Mouse (Mus musculus) adrenal gland, adult 2 months (tissue): Measurements from ENCODE around the gene Gm16485. TPM values are rescaled to one million over a fixed set of nuclear protein-coding genes. Genes with fewer than 3 reads are reported as not detected.

Experiments used
- DNase-seq: peaks from one replicate; pipeline ENCODE4 v3.0.0; 2021
- long read RNA-seq: library from polyadenylated mRNA; stranded (forward); transcript quantifications from one replicate; pipeline ENCODE4 v2.0.0, GENCODE M21; 2021
- polyA plus RNA-seq: library from polyadenylated mRNA; depleted of rRNA; stranded (reverse); fragments of >200 nt; gene quantifications from 2 replicates; pipeline ENCODE4 v1.2.3, GENCODE M21; 2012; rRNA removed
- total RNA-seq, 2 experiments: library from RNA; stranded (reverse); gene quantifications; 2 replicates each; pipeline ENCODE4 v1.2.3; 2021

Gm16485 gene
- total RNA-seq (under 1 TPM in 1 of 2 experiments, not detected in 1; 0.17 TPM), polyA plus RNA-seq (not detected in 2 replicates)
- long read RNA-seq = 0 reads

GRCm38 (mm10) chr9:8971491-8971890, at the start of gene Gm16485:
TSS of gene Gm16485 (plus strand) at chr9:8971791.
- DNase-seq = no peak

GRCm38 (mm10) chr9:8927561-8927960, 44.0 kb upstream of the Gm16485 start:
- DNase-seq = no peak

GRCm38 (mm10) chr9:8937753-8938152, 33.8 kb upstream of the Gm16485 start:
- no peak for DNase-seq

GRCm38 (mm10) chr9:8953306-8953705, 18.3 kb upstream of the Gm16485 start:
- no peak for DNase-seq

- peak; percentile 31 for DNase-seq
Observed at GRCm38 (mm10) chr9:8964512-8965133, 7.0 kb upstream of the Gm16485 start.

- DNase-seq = no peak
Observed at GRCm38 (mm10) chr9:8970240-8970639, 1.4 kb upstream of the Gm16485 start.

- DNase-seq = no peak
Observed at GRCm38 (mm10) chr9:8977775-8978174, 6.2 kb downstream of the Gm16485 start.

- no peak for DNase-seq
Observed at GRCm38 (mm10) chr9:8982315-8982714, 10.7 kb downstream of the Gm16485 start.

- no peak for DNase-seq
Observed at GRCm38 (mm10) chr9:8996494-8996893, 24.9 kb downstream of the Gm16485 start.

- no peak for DNase-seq
Observed at GRCm38 (mm10) chr9:9001170-9001569, 29.6 kb downstream of the Gm16485 start.

- no peak for DNase-seq
Observed at GRCm38 (mm10) chr9:9015108-9015507, 43.5 kb downstream of the Gm16485 start.

Other genes starting within 250 kb of the Gm16485 start
- under 1 TPM; 0.14 to 0.38 TPM for gene Pgr, start 72.0 kb upstream of the Gm16485 start, total RNA-seq
- gene Pgr, start 72.0 kb upstream of the Gm16485 start, polyA plus RNA-seq = 0.29 and 0.35 TPM in 2 replicates